Mouse (Mus musculus): ENCODE data around the gene Gm20708. TPM values are rescaled to one million over a fixed set of nuclear protein-coding genes. Genes with fewer than 3 reads are reported as not detected.

Gene Gm20708
- polyA plus RNA-seq, 2 experiments: 0.08 to 0.28 TPM

DNA sequence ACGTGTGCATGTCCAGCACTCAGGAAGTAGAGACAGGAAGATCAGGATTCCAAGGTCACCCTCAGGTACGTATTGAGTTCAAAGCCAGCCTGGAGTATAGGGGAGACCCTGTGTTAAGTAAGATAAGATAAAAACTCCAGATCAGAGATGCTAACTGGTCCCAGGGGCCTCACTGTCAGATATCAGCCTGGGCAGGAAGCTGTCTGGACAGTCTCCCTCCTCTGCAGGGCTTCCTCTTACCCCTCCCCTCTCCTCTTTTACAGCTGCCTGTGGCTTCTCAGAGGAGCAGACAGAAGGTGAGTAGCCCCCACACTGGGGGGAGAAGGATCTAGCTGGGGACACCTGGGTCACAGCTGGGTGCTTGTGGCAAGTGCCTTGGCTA lies 11.3 kb upstream of the Gm20708 start:
- Histone ChIP-seq H3K4me3 (ENCODE audit: insufficient read depth in 1 of 2, low read depth in 2 of 2, low read length in 2 of 2) (peak overlapping the region; percentile 77 to 88), H3K27ac (peak overlapping the region; percentile 99), H3K9ac (replicated peaks) (peak overlapping the region; percentile 85), H3K36me3 (replicated peaks; ENCODE audit: control insufficient read depth, insufficient read depth, low read depth) (peaks cover 37% of the 10 kb centered on the region), H3K4me1 (replicated peaks; ENCODE audit: control insufficient read depth in 2 of 2, insufficient read depth in 2 of 2, low read length in 1 of 2) (peaks cover 46 to 52% of the 10 kb centered on the region in 2 experiments), H3K9me3 (ENCODE audit: control insufficient read depth, low read length) (no peaks in the 10 kb centered on the region), H3K27me3 (ENCODE audit: control insufficient read depth, insufficient read depth, low read length) (no peaks in the 10 kb centered on the region), H3K4me2 (ENCODE audit: low read depth) (peak overlapping the region; percentile 87)
- WGBS (ENCODE audit: insufficient replicate concordance): 0% methylated on average over 2 of the region's 2 CpGs
- TF ChIP-seq CTCF (IDR thresholded peaks at IDR 0.05; ENCODE audit: low read depth) (no peak), EP300 (IDR thresholded peaks at IDR 0.05; ENCODE audit: low read depth) (peak; percentile 29)
- ATAC-seq (ENCODE audit: insufficient read depth) (peak; percentile 54), DNase-seq (ENCODE audit: low read depth in 3 of 3, low spot score in 3 of 3) (peak in 1 of 3 experiments; percentile 55)

GRCm38 (mm10) chr11:117799174-117799573 lies 10.3 kb upstream of the Gm20708 start:
- 39% methylated on average over 5 of the region's 5 CpGs for WGBS (ENCODE audit: insufficient replicate concordance)
- H3K4me3 ChIP-seq (ENCODE audit: insufficient read depth in 1 of 2, low read depth in 2 of 2, low read length in 2 of 2): peak overlapping the region; percentile 77 to 88
- H3K27ac ChIP-seq: peak overlapping the region; percentile 99
- peaks cover 46 to 50% of the 10 kb centered on the region in 2 experiments for H3K4me1 ChIP-seq (replicated peaks; ENCODE audit: control insufficient read depth in 2 of 2, insufficient read depth in 2 of 2, low read length in 1 of 2)
- H3K27me3 ChIP-seq (ENCODE audit: control insufficient read depth, insufficient read depth, low read length): no peaks in the 10 kb centered on the region
- peak overlapping the region; percentile 85 for H3K9ac ChIP-seq (replicated peaks)
- H3K4me2 ChIP-seq (ENCODE audit: low read depth): peak overlapping the region; percentile 87
- peaks cover 47% of the 10 kb centered on the region for H3K36me3 ChIP-seq (replicated peaks; ENCODE audit: control insufficient read depth, insufficient read depth, low read depth)
- no peak for DNase-seq (ENCODE audit: low read depth in 3 of 3, low spot score in 3 of 3)
- no peaks in the 10 kb centered on the region for H3K9me3 ChIP-seq (ENCODE audit: control insufficient read depth, low read length)
- TF ChIP-seq CTCF (IDR thresholded peaks at IDR 0.05; ENCODE audit: low read depth) (no peak), EP300 (IDR thresholded peaks at IDR 0.05; ENCODE audit: low read depth) (no peak)
- ATAC-seq (ENCODE audit: insufficient read depth): no peak

GRCm38 (mm10) chr11:117800038-117800437 lies 9.4 kb upstream of the Gm20708 start:
- H3K27me3 ChIP-seq (ENCODE audit: control insufficient read depth, insufficient read depth, low read length): no peaks in the 10 kb centered on the region
- WGBS (ENCODE audit: insufficient replicate concordance): 83% methylated on average over 7 of the region's 7 CpGs
- peak overlapping the region; percentile 99 for H3K27ac ChIP-seq
- no peaks in the 10 kb centered on the region for H3K9me3 ChIP-seq (ENCODE audit: control insufficient read depth, low read length)
- no peak for TF ChIP-seq EP300 (IDR thresholded peaks at IDR 0.05; ENCODE audit: low read depth)
- TF ChIP-seq CTCF (IDR thresholded peaks at IDR 0.05; ENCODE audit: low read depth): no peak
- peak overlapping the region; percentile 77 to 88 for H3K4me3 ChIP-seq (ENCODE audit: insufficient read depth in 1 of 2, low read depth in 2 of 2, low read length in 2 of 2)
- ATAC-seq (ENCODE audit: insufficient read depth) (no peak), DNase-seq (ENCODE audit: low read depth in 3 of 3, low spot score in 3 of 3) (no peak)
- H3K4me2 ChIP-seq (ENCODE audit: low read depth): peak overlapping the region; percentile 87
- peak overlapping the region; percentile 85 for H3K9ac ChIP-seq (replicated peaks)
- H3K4me1 ChIP-seq (replicated peaks; ENCODE audit: control insufficient read depth in 2 of 2, insufficient read depth in 2 of 2, low read length in 1 of 2): peaks cover 46 to 48% of the 10 kb centered on the region in 2 experiments
- H3K36me3 ChIP-seq (replicated peaks; ENCODE audit: control insufficient read depth, insufficient read depth, low read depth): peaks cover 55% of the 10 kb centered on the region

- DNase-seq (ENCODE audit: low read depth in 3 of 3, low spot score in 3 of 3): no peak
Observed at GRCm38 (mm10) chr11:117801650-117802049, 7.8 kb upstream of the Gm20708 start.

GRCm38 (mm10) chr11:117803166-117803688 lies 6.2 kb upstream of the Gm20708 start:
- H3K27ac ChIP-seq: peak overlapping the region; percentile 22; the same call in 1 of the 2 replicates
- H3K4me3 ChIP-seq (ENCODE audit: insufficient read depth in 1 of 2, low read depth in 2 of 2, low read length in 2 of 2): peak overlapping the region; percentile 11 to 22; a peak in 3 of 4 replicates
- TF ChIP-seq CTCF (IDR thresholded peaks at IDR 0.05; ENCODE audit: low read depth) (no peak), EP300 (IDR thresholded peaks at IDR 0.05; ENCODE audit: low read depth) (no peak)
- H3K27me3 ChIP-seq (ENCODE audit: control insufficient read depth, insufficient read depth, low read length): no peaks in the 10 kb centered on the region
- WGBS (ENCODE audit: insufficient replicate concordance): 87% methylated on average over 3 of the region's 3 CpGs
- peak overlapping the region; percentile 47; the same call in 1 of the 2 replicates for H3K9ac ChIP-seq (replicated peaks)
- H3K4me2 ChIP-seq (ENCODE audit: low read depth): peak overlapping the region; percentile 87
- no peaks in the 10 kb centered on the region for H3K9me3 ChIP-seq (ENCODE audit: control insufficient read depth, low read length)
- ATAC-seq (ENCODE audit: insufficient read depth) (no peak), DNase-seq (ENCODE audit: low read depth in 3 of 3, low spot score in 3 of 3) (no peak)
- H3K36me3 ChIP-seq (replicated peaks; ENCODE audit: control insufficient read depth, insufficient read depth, low read depth): peaks cover 85% of the 10 kb centered on the region
- H3K4me1 ChIP-seq (replicated peaks; ENCODE audit: control insufficient read depth in 2 of 2, insufficient read depth in 2 of 2, low read length in 1 of 2): peaks cover 29 to 30% of the 10 kb centered on the region in 2 experiments

More at GRCm38 (mm10) chr11:117801650-117802049, 7.8 kb upstream of the Gm20708 start:
- TF ChIP-seq CTCF (IDR thresholded peaks at IDR 0.05; ENCODE audit: low read depth) (no peak), EP300 (IDR thresholded peaks at IDR 0.05; ENCODE audit: low read depth) (no peak)
- no peaks in the 10 kb centered on the region for H3K27me3 ChIP-seq (ENCODE audit: control insufficient read depth, insufficient read depth, low read length)
- peak overlapping the region; percentile 51 to 77 for H3K4me3 ChIP-seq (ENCODE audit: insufficient read depth in 1 of 2, low read depth in 2 of 2, low read length in 2 of 2)
- ATAC-seq (ENCODE audit: insufficient read depth): no peak
- WGBS (ENCODE audit: insufficient replicate concordance): 86% methylated on average over 7 of the region's 7 CpGs
- peaks cover 36% of the 10 kb centered on the region in 2 experiments for H3K4me1 ChIP-seq (replicated peaks; ENCODE audit: control insufficient read depth in 2 of 2, insufficient read depth in 2 of 2, low read length in 1 of 2)
- peak overlapping the region; percentile 87 for H3K4me2 ChIP-seq (ENCODE audit: low read depth)
- H3K9me3 ChIP-seq (ENCODE audit: control insufficient read depth, low read length): no peaks in the 10 kb centered on the region
- peak overlapping the region; percentile 6 for H3K27ac ChIP-seq
- H3K9ac ChIP-seq (replicated peaks): peak overlapping the region; percentile 51
- peaks cover 72% of the 10 kb centered on the region for H3K36me3 ChIP-seq (replicated peaks; ENCODE audit: control insufficient read depth, insufficient read depth, low read depth)
